Mouse (Mus musculus) heart, postnatal 36 days (tissue): ENCODE measurements around the gene Tnfsf13. TPM values are rescaled to one million over a fixed set of nuclear protein-coding genes. Genes with fewer than 3 reads are reported as not detected.
A peak's percentile ranks its signal among the peaks of the same experiment; 100 is the strongest.

Source experiments
- DNase-seq, 2 experiments: peaks; one replicate each; pipeline ENCODE4 v3.0.0; 2021 to 2022
- intact Hi-C: fragments of 180-260 bp; cut with DNase I; formaldehyde crosslinking; loops from one replicate; pipeline ENCODE4 v1.15.1; 2025
- total RNA-seq, 2 experiments: library from RNA; stranded (reverse); gene quantifications; 2 replicates each; pipeline ENCODE4 v1.2.3; 2021

Tnfsf13 gene
- total RNA-seq, 2 experiments from 2014 or later, result 1.4 to 2.4 TPM

DNA sequence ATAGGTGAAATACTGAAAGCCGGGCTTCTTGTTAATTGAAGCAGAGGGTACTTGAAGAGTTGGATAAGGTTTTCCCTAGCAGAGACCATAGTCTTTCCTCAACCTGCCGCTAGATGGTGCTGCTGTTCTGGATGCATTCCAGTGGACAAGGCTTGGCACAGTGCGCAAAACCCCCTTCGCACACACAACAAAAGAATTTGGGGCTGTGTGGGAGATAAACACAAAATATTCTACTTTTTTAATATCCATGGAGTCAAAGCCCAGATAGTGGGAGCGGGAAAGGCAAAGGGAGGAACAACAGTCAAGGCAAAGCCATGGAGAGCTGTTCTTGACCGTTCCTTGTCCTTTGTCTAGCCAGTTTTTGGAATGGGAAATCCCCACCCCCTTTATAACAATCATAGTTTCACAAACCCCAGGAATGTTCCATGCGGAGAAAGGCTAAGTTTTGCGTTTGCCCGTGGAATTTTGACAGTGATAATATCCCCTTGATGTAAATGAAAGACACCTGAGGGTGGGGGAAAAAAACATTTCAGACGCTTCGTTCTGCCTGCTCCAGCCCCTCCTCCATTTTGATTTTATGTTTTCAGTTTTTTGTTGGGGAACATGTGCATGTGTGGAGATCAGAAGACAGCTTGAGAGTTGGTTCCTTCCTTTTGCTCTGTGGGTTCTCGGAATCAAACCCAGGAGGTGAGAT lies 2.6 kb downstream of the Tnfsf13 start:
- DNase-seq, result peak; percentile 94 to 95
- intact Hi-C loops, result loop anchor here (1.0 to 5.0 kb wide), 5 partner anchors 14 to 194 kb away; partner anchors contain the start of genes Fgf11, Tmem95 and Tnfsfm13

DNA sequence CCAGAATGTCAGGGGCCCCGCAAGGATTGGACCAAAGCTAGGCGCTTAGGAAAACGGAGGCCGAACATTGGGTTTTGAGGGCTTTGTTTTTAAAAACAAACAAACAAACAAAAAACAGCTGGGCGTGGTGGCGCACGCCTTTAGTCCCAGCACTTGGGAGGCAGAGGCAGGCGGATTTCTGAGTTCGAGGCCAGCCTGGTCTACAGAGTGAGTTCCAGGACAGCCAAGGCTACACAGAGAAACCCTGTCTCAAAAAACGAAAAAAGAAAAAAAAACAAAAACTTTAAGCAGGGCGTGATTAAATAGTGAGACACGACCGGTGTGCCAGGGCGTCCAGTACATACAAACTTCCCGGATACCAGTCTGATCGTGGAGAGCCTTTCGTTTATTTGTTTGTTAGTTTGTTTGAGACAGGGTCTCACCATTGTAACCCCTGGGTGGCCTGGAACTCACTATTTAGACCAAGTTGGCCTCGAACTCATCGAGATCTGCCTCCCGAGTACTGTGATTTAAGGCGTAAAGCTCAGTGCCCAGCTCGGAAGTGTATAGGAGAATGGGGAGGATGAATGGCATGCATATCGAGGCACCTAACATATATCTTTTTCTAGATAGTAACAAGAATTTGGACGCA lies 3.3 kb downstream of the Tnfsf13 start:
- peak in 1 of 2 experiments; percentile 49 for DNase-seq
- intact Hi-C loops, result loop anchor here (1.0 to 5.0 kb wide), 5 partner anchors 14 to 195 kb away; partner anchors contain the start of genes Fgf11, Tmem95 and Tnfsfm13

DNA sequence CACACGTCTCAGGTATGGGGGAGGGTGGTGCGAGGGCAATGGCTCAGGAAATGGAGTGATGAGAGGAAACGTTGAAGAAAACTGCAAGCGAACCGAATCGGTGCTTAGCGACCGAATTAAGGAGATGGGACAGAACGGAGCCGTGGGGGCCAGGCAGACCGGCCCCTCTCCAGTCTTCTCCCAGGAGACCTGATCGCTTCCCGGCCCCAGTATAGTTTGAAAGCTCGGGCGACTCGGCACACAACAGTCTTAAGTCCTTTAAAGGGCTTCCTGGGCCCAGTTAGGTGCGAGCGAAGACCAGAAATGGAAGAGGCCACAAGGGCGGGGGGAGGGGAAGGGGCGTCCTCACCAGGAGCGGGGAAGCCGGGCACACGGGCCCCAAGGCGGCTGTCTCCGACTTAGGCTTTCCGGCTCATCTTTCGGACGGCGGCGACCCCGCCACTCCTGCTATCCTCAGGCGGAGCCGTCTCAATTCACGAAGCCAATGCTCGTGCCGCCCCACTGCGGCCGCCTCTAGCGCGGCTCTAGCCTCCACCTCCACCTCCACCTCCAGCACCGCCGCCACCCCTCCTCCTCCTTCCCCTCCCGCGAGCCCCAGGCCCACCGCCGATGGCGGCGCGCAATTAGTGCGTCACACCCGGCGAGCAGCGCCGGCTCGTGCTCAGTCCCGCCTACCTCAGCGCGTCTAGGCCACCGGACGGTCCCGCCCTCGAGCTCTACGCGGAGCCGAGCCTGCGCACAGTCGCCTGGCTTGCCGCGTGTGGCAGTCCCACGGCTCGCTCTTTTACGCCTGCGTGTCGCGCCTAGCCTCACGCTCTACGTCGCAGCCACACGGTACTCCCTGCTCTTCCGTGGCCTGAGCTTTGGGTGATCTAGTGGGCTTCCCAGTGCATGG lies 4.0 kb downstream of the Tnfsf13 start, which contains the start of gene Senp3:
Gene Senp3 (minus strand): TSS at position 771 of the 895 bp plus-strand sequence.
- intact Hi-C loops, result loop anchor here (1.0 to 5.0 kb wide), 6 partner anchors 9 to 196 kb away; partner anchors contain the start of genes Eif4a1, Fgf11, Tmem95 and Tnfsfm13
- peak; percentile 95 for DNase-seq

DNA sequence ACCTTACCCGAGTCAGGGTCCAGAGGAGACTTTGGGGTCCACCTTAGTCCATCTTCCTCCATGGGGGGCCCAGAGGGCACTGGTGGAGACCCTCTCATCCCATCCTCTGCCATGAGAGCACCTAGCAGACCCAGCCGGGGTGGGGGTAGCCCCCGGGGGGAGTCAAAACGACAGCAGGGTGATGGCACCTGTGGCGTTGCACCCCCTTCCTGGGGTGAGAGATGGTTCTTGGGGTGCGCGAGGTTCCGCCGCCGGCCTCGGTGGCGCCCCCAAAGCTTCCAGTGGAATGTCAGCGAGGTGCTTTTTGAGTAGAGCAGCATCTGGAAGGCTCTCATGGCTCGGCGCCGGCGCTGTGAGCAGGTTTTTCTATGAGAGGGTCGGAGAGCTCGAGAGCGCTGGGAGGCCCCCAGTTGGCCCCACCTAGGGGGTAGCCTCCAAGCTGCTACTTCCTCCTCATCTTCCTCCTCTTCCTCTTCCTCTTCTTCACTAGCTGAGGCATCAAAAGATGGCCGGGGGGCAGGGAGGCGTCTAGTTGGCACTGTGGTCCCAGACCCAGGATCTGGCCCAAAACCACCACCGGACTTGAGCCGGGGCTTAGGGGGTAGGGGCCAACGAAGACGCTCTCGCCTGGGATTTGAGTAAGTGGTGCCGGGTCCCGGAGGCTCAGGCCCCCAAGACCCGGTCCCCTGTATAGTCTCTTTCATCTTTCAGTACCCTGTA lies 5.3 kb downstream of the Tnfsf13 start:
- intact Hi-C loops, result loop anchor here (5.0 kb wide), 2 partner anchors 122 to 197 kb away; partner anchors contain the start of genes Fgf11 and Tmem95
- no peak for DNase-seq

DNA sequence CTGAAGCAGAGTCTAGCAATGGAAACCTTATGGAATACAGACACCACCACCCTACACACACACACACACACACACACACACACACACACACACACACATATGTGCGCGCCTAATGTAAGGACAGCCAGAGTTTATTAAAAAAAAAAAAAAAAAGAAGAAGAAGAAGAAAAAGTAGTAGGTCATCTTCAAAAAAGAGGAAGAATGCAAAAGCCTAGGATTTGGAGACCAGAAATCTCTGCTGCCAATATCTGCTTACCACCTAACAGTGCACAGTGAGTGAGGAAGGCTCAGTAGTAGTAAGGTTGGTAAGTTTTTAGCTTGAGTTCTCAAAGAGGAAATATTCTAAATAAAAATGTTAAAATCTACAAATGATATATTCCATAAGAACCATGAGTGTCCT lies 6.4 kb downstream of the Tnfsf13 start:
- intact Hi-C loops, result no loop called here

GRCm38 (mm10) chr11:69672211-69672706 lies 13.3 kb downstream of the Tnfsf13 start, which contains the start of gene Eif4a1:
Eif4a1 (minus strand) TSS chr11:69672423.
- intact Hi-C loops, result loop anchor here (1.0 kb wide), 1 partner anchor 9 kb away; no protein-coding TSS in a partner anchor

More for the DNA sequence above, 6.4 kb downstream of the Tnfsf13 start:
- no peak for DNase-seq

GRCm38 (mm10) chr11:69671726-69672124 lies 13.9 kb downstream of the Tnfsf13 start:
- no peak for DNase-seq
- intact Hi-C loops, result loop anchor here (1.0 kb wide), 1 partner anchor 10 kb away; no protein-coding TSS in a partner anchor

More at GRCm38 (mm10) chr11:69672211-69672706, 13.3 kb downstream of the Tnfsf13 start, which contains the start of gene Eif4a1:
- DNase-seq, result peak; percentile 99 to 100

GRCm38 (mm10) chr11:69670786-69671725 lies 14.5 kb downstream of the Tnfsf13 start:
- DNase-seq, result peak; percentile 95 to 97
- intact Hi-C loops, result no loop called here

DNA sequence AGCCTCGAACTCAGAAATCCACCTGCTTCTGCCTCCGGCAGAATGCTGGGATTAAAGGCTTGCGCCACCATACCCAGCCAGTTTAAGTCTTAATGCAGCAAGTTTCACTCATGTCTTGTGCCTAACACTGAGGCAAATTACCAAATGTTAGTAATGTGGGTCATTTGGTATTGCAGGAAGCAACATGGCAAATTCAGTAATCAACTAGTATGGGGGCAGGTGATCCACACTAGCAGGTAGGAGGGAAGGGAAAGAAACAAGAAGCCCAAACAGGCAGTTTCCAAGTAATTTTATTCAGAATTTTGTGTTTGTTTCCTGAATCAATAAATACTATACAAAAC lies 18.9 kb downstream of the Tnfsf13 start:
- intact Hi-C loops, result no loop called here
- no peak for DNase-seq

GRCm38 (mm10) chr11:69665961-69666664 lies 19.5 kb downstream of the Tnfsf13 start, which contains the start of gene Cd68:
Cd68 (minus strand) TSS chr11:69666153.
- intact Hi-C loops, result no loop called here

GRCm38 (mm10) chr11:69665457-69665960 lies 20.1 kb downstream of the Tnfsf13 start:
- intact Hi-C loops, result no loop called here
- DNase-seq, result no peak

More at GRCm38 (mm10) chr11:69665961-69666664, 19.5 kb downstream of the Tnfsf13 start, which contains the start of gene Cd68:
- peak; percentile 30 to 45 for DNase-seq

GRCm38 (mm10) chr11:69664841-69665240 lies 20.7 kb downstream of the Tnfsf13 start:
- intact Hi-C loops, result no loop called here
- DNase-seq, result no peak

GRCm38 (mm10) chr11:69663795-69664194 lies 21.8 kb downstream of the Tnfsf13 start:
- intact Hi-C loops, result no loop called here
- peak in 1 of 2 experiments; percentile 25 for DNase-seq

GRCm38 (mm10) chr11:69662967-69663671 lies 22.5 kb downstream of the Tnfsf13 start:
- intact Hi-C loops, result no loop called here
- DNase-seq, result peak in 1 of 2 experiments; percentile 29

- DNase-seq, result peak; percentile 91 to 96
- intact Hi-C loops, result no loop called here
These were observed 23.2 kb downstream of the Tnfsf13 start, which contains the start of gene Mpdu1 for GRCm38 (mm10) chr11:69662213-69662966. Mpdu1 (minus strand) TSS chr11:69662642.
